Mouse (Mus musculus): ENCODE data around the gene Arl15. TPM values are rescaled to one million over a fixed set of nuclear protein-coding genes. Genes with fewer than 3 reads are reported as not detected.

Gene Arl15
- polyA plus RNA-seq, 1 experiment from 2014 or later: 19.5 TPM

GRCm38 (mm10) chr13:114085442-114085841 lies 291.1 kb downstream of the Arl15 start:
- no peak for ATAC-seq (replicated peaks)
- 81% methylated on average over 8 of the region's 8 CpGs for WGBS
- H3K4me3 ChIP-seq: no peak overlapping the region
- no peaks in the 10 kb centered on the region for H3K27me3 ChIP-seq
- no peak overlapping the region for H3K9ac ChIP-seq (replicated peaks)
- no peak overlapping the region for H3K27ac ChIP-seq (replicated peaks)
- H3K4me1 ChIP-seq: no peaks in the 10 kb centered on the region
- H3K4me2 ChIP-seq (replicated peaks): no peak overlapping the region
- peaks cover 3% of the 10 kb centered on the region; the same call in 1 of the 2 replicates for H3K36me3 ChIP-seq
- H3K9me3 ChIP-seq: no peaks in the 10 kb centered on the region

GRCm38 (mm10) chr13:114086325-114086724 lies 292.0 kb downstream of the Arl15 start:
- Histone ChIP-seq H3K9me3 (no peaks in the 10 kb centered on the region), H3K27ac (replicated peaks) (no peak overlapping the region), H3K4me3 (no peak overlapping the region), H3K4me2 (replicated peaks) (no peak overlapping the region), H3K27me3 (no peaks in the 10 kb centered on the region), H3K9ac (replicated peaks) (no peak overlapping the region), H3K36me3 (peaks cover 3% of the 10 kb centered on the region; the same call in 1 of the 2 replicates), H3K4me1 (no peaks in the 10 kb centered on the region)
- WGBS: 83% methylated on average over 5 of the region's 5 CpGs
- no peak for ATAC-seq (replicated peaks)

- Histone ChIP-seq H3K27ac (replicated peaks) (no peak overlapping the region), H3K27me3 (no peaks in the 10 kb centered on the region), H3K36me3 (peaks cover 3% of the 10 kb centered on the region; the same call in 1 of the 2 replicates), H3K4me2 (replicated peaks) (no peak overlapping the region), H3K9ac (replicated peaks) (no peak overlapping the region), H3K4me3 (no peak overlapping the region), H3K9me3 (no peaks in the 10 kb centered on the region), H3K4me1 (no peaks in the 10 kb centered on the region)
- 91% methylated on average over 5 of the region's 5 CpGs for WGBS
- no peak for ATAC-seq (replicated peaks)
These were observed 292.5 kb downstream of the Arl15 start for GRCm38 (mm10) chr13:114086801-114087200.

GRCm38 (mm10) chr13:114087696-114088465 lies 293.6 kb downstream of the Arl15 start:
- 82% methylated on average over 10 of the region's 10 CpGs for WGBS
- Histone ChIP-seq H3K27ac (replicated peaks) (no peak overlapping the region), H3K4me3 (no peak overlapping the region), H3K9ac (replicated peaks) (no peak overlapping the region), H3K9me3 (no peaks in the 10 kb centered on the region), H3K27me3 (no peaks in the 10 kb centered on the region), H3K36me3 (peaks cover 3% of the 10 kb centered on the region; the same call in 1 of the 2 replicates), H3K4me1 (no peaks in the 10 kb centered on the region), H3K4me2 (replicated peaks) (no peak overlapping the region)
- no peak for ATAC-seq (replicated peaks)

GRCm38 (mm10) chr13:114090786-114091185 lies 296.5 kb downstream of the Arl15 start:
- Histone ChIP-seq H3K36me3 (peaks cover 3% of the 10 kb centered on the region; the same call in 1 of the 2 replicates), H3K4me3 (no peak overlapping the region), H3K9me3 (no peaks in the 10 kb centered on the region), H3K27me3 (no peaks in the 10 kb centered on the region), H3K4me2 (replicated peaks) (no peak overlapping the region), H3K9ac (replicated peaks) (no peak overlapping the region), H3K4me1 (peaks cover 10% of the 10 kb centered on the region; the same call in 1 of the 2 replicates), H3K27ac (replicated peaks) (no peak overlapping the region)
- WGBS: 93% methylated on average over 6 of the region's 6 CpGs
- no peak for ATAC-seq (replicated peaks)

GRCm38 (mm10) chr13:114091231-114091630 lies 296.9 kb downstream of the Arl15 start:
- no peak overlapping the region for H3K4me3 ChIP-seq
- peaks cover 3% of the 10 kb centered on the region; the same call in 1 of the 2 replicates for H3K36me3 ChIP-seq
- no peaks in the 10 kb centered on the region for H3K9me3 ChIP-seq
- WGBS: 74% methylated on average over 9 of the region's 9 CpGs
- no peaks in the 10 kb centered on the region for H3K27me3 ChIP-seq
- no peak for ATAC-seq (replicated peaks)
- no peak overlapping the region for H3K4me2 ChIP-seq (replicated peaks)
- no peak overlapping the region for H3K27ac ChIP-seq (replicated peaks)
- H3K4me1 ChIP-seq: peaks cover 10% of the 10 kb centered on the region; the same call in 1 of the 2 replicates
- H3K9ac ChIP-seq (replicated peaks): no peak overlapping the region

- no peak overlapping the region for H3K27ac ChIP-seq (replicated peaks)
- ATAC-seq (replicated peaks): no peak
These were observed 300.0 kb downstream of the Arl15 start for GRCm38 (mm10) chr13:114094151-114094875.

GRCm38 (mm10) chr13:114095440-114095839 lies 301.1 kb downstream of the Arl15 start:
- Histone ChIP-seq H3K9ac (replicated peaks) (no peak overlapping the region), H3K4me1 (peaks cover 10% of the 10 kb centered on the region; the same call in 1 of the 2 replicates), H3K36me3 (no peaks in the 10 kb centered on the region), H3K4me3 (no peak overlapping the region), H3K27ac (replicated peaks) (no peak overlapping the region), H3K27me3 (no peaks in the 10 kb centered on the region), H3K9me3 (no peaks in the 10 kb centered on the region), H3K4me2 (replicated peaks) (no peak overlapping the region)
- WGBS: 87% methylated on average over 4 of the region's 4 CpGs
- no peak for ATAC-seq (replicated peaks)

More at GRCm38 (mm10) chr13:114094151-114094875, 300.0 kb downstream of the Arl15 start:
- Histone ChIP-seq H3K4me3 (no peak overlapping the region), H3K9ac (replicated peaks) (no peak overlapping the region), H3K4me1 (peaks cover 10% of the 10 kb centered on the region; the same call in 1 of the 2 replicates), H3K9me3 (no peaks in the 10 kb centered on the region), H3K27me3 (no peaks in the 10 kb centered on the region), H3K4me2 (replicated peaks) (no peak overlapping the region), H3K36me3 (no peaks in the 10 kb centered on the region)
- WGBS: 77% methylated on average over 7 of the region's 7 CpGs

- no peaks in the 10 kb centered on the region for H3K27me3 ChIP-seq
- H3K27ac ChIP-seq (replicated peaks): no peak overlapping the region
- peaks cover 10% of the 10 kb centered on the region; the same call in 1 of the 2 replicates for H3K4me1 ChIP-seq
- H3K4me3 ChIP-seq: no peak overlapping the region
- no peak overlapping the region for H3K9ac ChIP-seq (replicated peaks)
- no peaks in the 10 kb centered on the region for H3K9me3 ChIP-seq
- H3K4me2 ChIP-seq (replicated peaks): no peak overlapping the region
- no peaks in the 10 kb centered on the region for H3K36me3 ChIP-seq
- no peak for ATAC-seq (replicated peaks)
These were observed 302.1 kb downstream of the Arl15 start for GRCm38 (mm10) chr13:114096386-114096785.

GRCm38 (mm10) chr13:114101155-114101554 lies 306.9 kb downstream of the Arl15 start:
- Histone ChIP-seq H3K27ac (replicated peaks) (no peak overlapping the region), H3K27me3 (no peaks in the 10 kb centered on the region), H3K9me3 (no peaks in the 10 kb centered on the region), H3K9ac (replicated peaks) (no peak overlapping the region), H3K36me3 (no peaks in the 10 kb centered on the region), H3K4me3 (no peak overlapping the region), H3K4me1 (peaks cover under 1% of the 10 kb centered on the region; the same call in 1 of the 2 replicates), H3K4me2 (replicated peaks) (no peak overlapping the region)
- 68% methylated on average over 5 of the region's 5 CpGs for WGBS
- ATAC-seq (replicated peaks): no peak

GRCm38 (mm10) chr13:114106083-114106482 lies 311.8 kb downstream of the Arl15 start:
- 18% methylated on average over 7 of the region's 7 CpGs for WGBS
- no peaks in the 10 kb centered on the region for H3K36me3 ChIP-seq
- H3K4me1 ChIP-seq: peaks cover 15% of the 10 kb centered on the region
- H3K27me3 ChIP-seq: no peaks in the 10 kb centered on the region
- H3K4me2 ChIP-seq (replicated peaks): no peak overlapping the region
- peak; percentile 49 for ATAC-seq (replicated peaks)
- H3K4me3 ChIP-seq: no peak overlapping the region
- no peak overlapping the region for H3K9ac ChIP-seq (replicated peaks)
- no peak overlapping the region for H3K27ac ChIP-seq (replicated peaks)
- H3K9me3 ChIP-seq: no peaks in the 10 kb centered on the region

GRCm38 (mm10) chr13:114107499-114107898 lies 313.2 kb downstream of the Arl15 start:
- 93% methylated on average over 7 of the region's 7 CpGs for WGBS
- no peaks in the 10 kb centered on the region for H3K27me3 ChIP-seq
- ATAC-seq (replicated peaks): no peak
- H3K4me3 ChIP-seq: no peak overlapping the region
- no peaks in the 10 kb centered on the region for H3K9me3 ChIP-seq
- no peak overlapping the region for H3K4me2 ChIP-seq (replicated peaks)
- no peak overlapping the region for H3K9ac ChIP-seq (replicated peaks)
- H3K4me1 ChIP-seq: peaks cover 15% of the 10 kb centered on the region
- H3K27ac ChIP-seq (replicated peaks): no peak overlapping the region
- no peaks in the 10 kb centered on the region for H3K36me3 ChIP-seq
